Mouse (Mus musculus) Patski (cell line): ENCODE measurements at regions not wholly inside any gene's neighbourhood (a gene's known extent, or its start where the extent isn't known, plus 50 kb on each side); places are given as distances from the start of the nearest gene placed in this dataset.

Experiments used
- ATAC-seq: fragments of 100-300 bp; one replicate; pipeline ENCODE4 v1.8.0; 2021
- CTCF ChIA-PET: fragments of 350-600 bp; sonication (Branson Sonifier 250); formaldehyde crosslinking; loops from one replicate; lab custom pipeline; 2022; ENCODE audit warnings: inconsistent platforms; lab: Charles Lee
- POLR2A ChIA-PET: fragments of 350-600 bp; sonication (Branson Sonifier 250); formaldehyde crosslinking; loops from one replicate; lab custom pipeline; 2022; ENCODE audit warnings: antibody characterized with exemption, inconsistent platforms; lab: Charles Lee
- DNase-seq: peaks from one replicate; pipeline ENCODE4 v3.0.0-alpha.2; 2011; ENCODE audit warnings: low read depth, low spot score
- H3K27me3 ChIP-seq: fragments of 371-371 bp; one replicate; pipeline ENCODE4 v1.5.1; 2021
- CTCF ChIP-seq: fragments of 100-300 bp; IDR thresholded peaks from one replicate; pipeline ENCODE4 v1.5.1; 2021
- in situ Hi-C: fragments of 300-500 bp; cut with MboI; formaldehyde crosslinking; loops from 3 replicates; pipeline ENCODE4 v1.11.1; 2018; ENCODE audit warnings: low pct_unique_long_range_greater_than_20kb, mixed read lengths

GRCm38 (mm10) chr3:118418981-118419380 lies 142.9 kb upstream of the Dpyd start:
- in situ Hi-C loops: no loop called here
- no peak for DNase-seq
- no peak for TF ChIP-seq CTCF
- no peak for ATAC-seq
- POLR2A ChIA-PET: no interaction called here
- no peaks in the 10 kb centered on the region for H3K27me3 ChIP-seq
- CTCF ChIA-PET: no interaction called here

GRCm38 (mm10) chr3:118421701-118422100 lies 140.2 kb upstream of the Dpyd start:
- no peak for TF ChIP-seq CTCF

GRCm38 (mm10) chr3:118425748-118426147 lies 136.2 kb upstream of the Dpyd start:
- ATAC-seq (no peak), DNase-seq (no peak)
- H3K27me3 ChIP-seq: peaks cover 10% of the 10 kb centered on the region
- in situ Hi-C loops: loop anchor here (25.0 kb wide), 1 partner anchor 1812 kb away; no protein-coding TSS in a partner anchor
- TF ChIP-seq CTCF: no peak
- ChIA-PET POLR2A (no interaction called here), CTCF (no interaction called here)

More at GRCm38 (mm10) chr3:118421701-118422100, 140.2 kb upstream of the Dpyd start:
- ChIA-PET CTCF (no interaction called here), POLR2A (no interaction called here)
- ATAC-seq: no peak
- DNase-seq: no peak
- in situ Hi-C loops: no loop called here
- H3K27me3 ChIP-seq: no peaks in the 10 kb centered on the region

GRCm38 (mm10) chr3:118428523-118428922 lies 133.4 kb upstream of the Dpyd start:
- peak; percentile 96 for TF ChIP-seq CTCF
- ChIA-PET POLR2A (no interaction called here), CTCF (interaction anchor here (0.8 to 1.6 kb wide), 5 partner anchors 11 to 1041 kb away, joined by 3 to 6 read pairs (median 3); no protein-coding TSS in a partner anchor)
- ATAC-seq (no peak), DNase-seq (peak; percentile 4)
- H3K27me3 ChIP-seq: peaks cover 19% of the 10 kb centered on the region
- in situ Hi-C loops: loop anchor here (25.0 kb wide), 1 partner anchor 1809 kb away; no protein-coding TSS in a partner anchor

GRCm38 (mm10) chr3:118429825-118430630 lies 131.9 kb upstream of the Dpyd start:
- CTCF ChIA-PET: no interaction called here
- in situ Hi-C loops: loop anchor here (25.0 kb wide), 1 partner anchor 1807 kb away; no protein-coding TSS in a partner anchor
- DNase-seq: no peak
- peaks cover 27% of the 10 kb centered on the region for H3K27me3 ChIP-seq
- ATAC-seq: no peak
- no peak for TF ChIP-seq CTCF
- POLR2A ChIA-PET: no interaction called here

- CTCF ChIA-PET: no interaction called here
- ATAC-seq (no peak), DNase-seq (no peak)
- POLR2A ChIA-PET: no interaction called here
- no peak for TF ChIP-seq CTCF
- peaks cover 31% of the 10 kb centered on the region for H3K27me3 ChIP-seq
- in situ Hi-C loops: loop anchor here (25.0 kb wide), 1 partner anchor 1807 kb away; no protein-coding TSS in a partner anchor
These were observed 131.4 kb upstream of the Dpyd start for GRCm38 (mm10) chr3:118430631-118430906.

- ChIA-PET POLR2A (no interaction called here), CTCF (interaction anchor here (1.1 kb wide), 1 partner anchor 24 kb away, joined by 3 read pairs; no protein-coding TSS in a partner anchor)
- ATAC-seq (peak; percentile 71), DNase-seq (peak; percentile 15)
- no peak for TF ChIP-seq CTCF
- peaks cover 34% of the 10 kb centered on the region for H3K27me3 ChIP-seq
- in situ Hi-C loops: loop anchor here (25.0 kb wide), 1 partner anchor 1806 kb away; no protein-coding TSS in a partner anchor
These were observed 130.8 kb upstream of the Dpyd start for GRCm38 (mm10) chr3:118431031-118431723.

GRCm38 (mm10) chr3:118433441-118434021 lies 128.4 kb upstream of the Dpyd start:
- no peak for ATAC-seq
- H3K27me3 ChIP-seq: peaks cover 41% of the 10 kb centered on the region
- in situ Hi-C loops: loop anchor here (25.0 kb wide), 1 partner anchor 1804 kb away; no protein-coding TSS in a partner anchor
- CTCF ChIA-PET: no interaction called here
- DNase-seq: no peak
- POLR2A ChIA-PET: no interaction called here
- no peak for TF ChIP-seq CTCF

GRCm38 (mm10) chr3:118434311-118434710 lies 127.6 kb upstream of the Dpyd start:
- TF ChIP-seq CTCF: no peak
- POLR2A ChIA-PET: interaction anchor here (0.7 kb wide), 1 partner anchor 1024 kb away, joined by 5 read pairs; no protein-coding TSS in a partner anchor
- in situ Hi-C loops: loop anchor here (25.0 kb wide), 1 partner anchor 1803 kb away; no protein-coding TSS in a partner anchor
- H3K27me3 ChIP-seq: peaks cover 34% of the 10 kb centered on the region
- no peak for ATAC-seq
- CTCF ChIA-PET: no interaction called here
- no peak for DNase-seq

- H3K27me3 ChIP-seq: peaks cover 31% of the 10 kb centered on the region
- CTCF ChIA-PET: no interaction called here
- no peak for TF ChIP-seq CTCF
- DNase-seq (no peak), ATAC-seq (no peak)
- in situ Hi-C loops: loop anchor here (25.0 kb wide), 1 partner anchor 1802 kb away; no protein-coding TSS in a partner anchor
- POLR2A ChIA-PET: interaction anchor here (0.7 kb wide), 1 partner anchor 1024 kb away, joined by 5 read pairs; no protein-coding TSS in a partner anchor
These were observed 127.1 kb upstream of the Dpyd start for GRCm38 (mm10) chr3:118434847-118435246.
